Mouse (Mus musculus): ENCODE results near the gene Mettl8. TPM values are rescaled to one million over a fixed set of nuclear protein-coding genes. Genes with fewer than 3 reads are reported as not detected.

The Mettl8 gene
- polyA plus RNA-seq, 1 experiment from 2014 or later, result 15.7 TPM

DNA sequence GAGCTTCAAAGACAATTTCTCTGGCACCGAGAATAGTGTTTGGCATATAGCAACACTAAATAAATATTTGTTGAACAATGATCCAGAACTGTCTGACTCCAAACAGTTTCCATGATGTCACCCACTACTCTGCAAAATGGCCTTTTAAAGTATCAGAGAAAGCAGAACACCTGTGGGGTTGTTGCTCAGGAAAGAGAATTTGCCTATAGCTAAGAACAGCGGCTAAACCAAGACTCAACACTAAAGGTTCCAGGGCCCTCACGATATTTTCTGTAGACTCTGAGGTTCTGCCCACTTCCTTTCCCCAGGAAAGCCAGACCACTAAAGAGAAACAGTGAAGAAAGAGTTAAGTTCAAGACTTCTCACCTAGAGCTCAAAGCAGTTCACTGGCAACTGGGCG is 122.4 kb downstream of the Mettl8 start:
- H3K9me3 ChIP-seq, result no peaks in the 10 kb centered on the region
- 75% methylated on average over 4 of the region's 4 CpGs for WGBS
- no peak overlapping the region for H3K27ac ChIP-seq
- no peak for DNase-seq (ENCODE audit: low spot score)
- H3K27me3 ChIP-seq (ENCODE audit: insufficient read depth, poor library complexity, severe bottlenecking), result no peaks in the 10 kb centered on the region
- no peak overlapping the region for H3K4me3 ChIP-seq
- no peaks in the 10 kb centered on the region for H3K36me3 ChIP-seq
- peaks cover 3% of the 10 kb centered on the region; the same call in 1 of the 2 replicates for H3K4me1 ChIP-seq

DNA sequence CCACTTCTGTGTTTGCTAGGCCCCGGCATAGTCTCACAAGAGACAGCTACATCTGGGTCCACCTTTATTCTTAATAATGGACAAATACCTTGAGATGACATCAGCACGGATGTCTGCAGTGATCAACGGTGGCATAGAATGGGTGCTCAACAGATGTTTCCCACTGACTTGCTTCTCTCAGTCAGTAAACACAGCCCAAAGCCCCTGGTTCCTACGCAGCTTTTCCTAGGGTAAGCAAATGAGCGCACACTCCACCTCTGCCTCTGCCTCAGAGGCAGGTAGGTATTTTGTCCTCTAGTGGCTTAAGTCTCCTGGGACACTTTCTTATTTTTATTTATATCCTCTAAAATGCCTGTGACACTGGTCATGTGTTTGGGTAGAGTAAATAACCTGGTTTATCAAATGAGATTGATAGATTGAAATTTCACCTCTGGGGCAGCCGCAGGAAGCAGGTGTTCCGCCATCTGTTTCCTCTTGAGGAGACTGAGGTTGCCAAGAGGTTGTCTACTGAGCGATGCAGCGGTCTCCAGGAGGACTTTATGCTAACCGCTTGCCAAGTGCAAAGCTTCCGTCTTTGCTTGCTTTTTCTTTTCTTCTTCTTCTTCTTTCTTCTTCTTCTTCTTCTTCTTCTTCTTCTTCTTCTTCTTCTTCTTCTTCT is 124.6 kb downstream of the Mettl8 start:
- Histone ChIP-seq H3K36me3 (no peaks in the 10 kb centered on the region), H3K27ac (no peak overlapping the region), H3K9me3 (no peaks in the 10 kb centered on the region), H3K4me3 (no peak overlapping the region), H3K4me1 (no peaks in the 10 kb centered on the region), H3K27me3 (ENCODE audit: insufficient read depth, poor library complexity, severe bottlenecking) (no peaks in the 10 kb centered on the region)
- WGBS, result 86% methylated on average over 11 of the region's 11 CpGs
- DNase-seq (ENCODE audit: low spot score), result no peak

DNA sequence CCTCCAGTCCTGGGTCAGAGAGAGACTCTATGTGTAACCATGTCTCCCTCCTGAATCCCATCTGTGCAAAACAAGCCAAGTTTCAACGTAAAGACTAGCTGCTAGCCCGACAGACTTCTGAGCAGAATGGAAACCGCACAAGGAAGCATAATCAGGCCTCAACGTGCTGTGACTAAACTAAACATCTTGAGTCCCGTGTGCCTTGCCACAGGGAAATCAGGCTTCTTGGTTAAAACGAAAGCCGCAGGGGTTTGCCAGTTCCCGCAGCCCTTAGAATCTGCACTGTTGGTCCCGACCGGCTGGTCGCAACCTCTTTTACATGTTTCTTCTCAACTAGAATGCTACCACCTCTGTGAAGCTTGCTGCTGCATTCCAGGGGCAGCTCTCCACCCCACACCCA is 125.7 kb downstream of the Mettl8 start:
- Histone ChIP-seq H3K4me1 (no peaks in the 10 kb centered on the region), H3K4me3 (no peak overlapping the region), H3K9me3 (no peaks in the 10 kb centered on the region), H3K36me3 (no peaks in the 10 kb centered on the region), H3K27me3 (ENCODE audit: insufficient read depth, poor library complexity, severe bottlenecking) (no peaks in the 10 kb centered on the region), H3K27ac (no peak overlapping the region)
- DNase-seq (ENCODE audit: low spot score), result no peak
- 88% methylated on average over 11 of the region's 11 CpGs for WGBS

DNA sequence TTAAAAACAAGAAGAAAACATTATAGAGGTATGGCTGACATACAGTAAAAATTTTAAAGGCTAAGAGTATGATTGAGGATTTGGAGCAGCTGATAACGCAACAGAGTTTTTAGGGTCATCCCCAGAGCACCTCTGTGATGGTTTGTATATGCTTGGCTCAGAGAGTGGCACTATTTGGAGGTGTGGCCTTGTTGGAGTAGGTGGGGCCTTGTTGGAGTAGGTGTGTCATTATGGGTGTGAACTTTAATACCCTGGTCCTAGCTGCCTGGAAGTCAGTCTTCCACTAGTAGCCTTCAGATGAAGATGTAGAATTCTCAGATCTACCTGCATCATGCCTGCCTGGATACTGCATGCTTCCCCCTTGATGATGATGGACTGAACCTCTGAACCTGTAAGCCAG is 131.3 kb downstream of the Mettl8 start:
- peaks cover 5% of the 10 kb centered on the region for H3K4me1 ChIP-seq
- WGBS, result 76% methylated on average over 1 of the region's 1 CpGs

DNA sequence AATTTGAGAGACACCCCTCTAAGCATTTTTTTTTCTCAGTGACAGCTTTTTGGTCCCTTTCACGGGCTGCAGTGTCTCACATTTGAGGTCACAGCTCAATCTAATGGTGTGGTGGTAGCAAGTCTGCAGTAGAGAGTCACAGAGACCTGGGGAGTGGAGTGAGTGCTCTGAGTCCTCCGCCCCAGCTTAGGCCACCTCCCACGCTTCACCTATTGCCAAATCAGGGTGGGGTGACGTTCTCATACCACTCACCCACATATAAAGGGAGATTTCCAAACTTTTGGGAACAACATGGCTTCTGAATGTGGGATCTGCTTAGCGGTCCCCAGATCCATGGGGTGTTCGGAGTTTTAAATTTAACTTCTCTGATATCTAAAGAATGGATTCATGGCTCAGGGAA is 132.6 kb downstream of the Mettl8 start:
- WGBS, result 73% methylated on average over 6 of the region's 6 CpGs
- Histone ChIP-seq H3K27me3 (ENCODE audit: insufficient read depth, poor library complexity, severe bottlenecking) (no peaks in the 10 kb centered on the region), H3K36me3 (no peaks in the 10 kb centered on the region), H3K4me3 (no peak overlapping the region), H3K4me1 (peaks cover 5% of the 10 kb centered on the region), H3K27ac (no peak overlapping the region), H3K9me3 (no peaks in the 10 kb centered on the region)
- DNase-seq (ENCODE audit: low spot score), result no peak

More for the DNA sequence above, 131.3 kb downstream of the Mettl8 start:
- Histone ChIP-seq H3K36me3 (no peaks in the 10 kb centered on the region), H3K4me3 (no peak overlapping the region), H3K27ac (no peak overlapping the region), H3K9me3 (no peaks in the 10 kb centered on the region), H3K27me3 (ENCODE audit: insufficient read depth, poor library complexity, severe bottlenecking) (no peaks in the 10 kb centered on the region)
- DNase-seq (ENCODE audit: low spot score), result no peak

DNA sequence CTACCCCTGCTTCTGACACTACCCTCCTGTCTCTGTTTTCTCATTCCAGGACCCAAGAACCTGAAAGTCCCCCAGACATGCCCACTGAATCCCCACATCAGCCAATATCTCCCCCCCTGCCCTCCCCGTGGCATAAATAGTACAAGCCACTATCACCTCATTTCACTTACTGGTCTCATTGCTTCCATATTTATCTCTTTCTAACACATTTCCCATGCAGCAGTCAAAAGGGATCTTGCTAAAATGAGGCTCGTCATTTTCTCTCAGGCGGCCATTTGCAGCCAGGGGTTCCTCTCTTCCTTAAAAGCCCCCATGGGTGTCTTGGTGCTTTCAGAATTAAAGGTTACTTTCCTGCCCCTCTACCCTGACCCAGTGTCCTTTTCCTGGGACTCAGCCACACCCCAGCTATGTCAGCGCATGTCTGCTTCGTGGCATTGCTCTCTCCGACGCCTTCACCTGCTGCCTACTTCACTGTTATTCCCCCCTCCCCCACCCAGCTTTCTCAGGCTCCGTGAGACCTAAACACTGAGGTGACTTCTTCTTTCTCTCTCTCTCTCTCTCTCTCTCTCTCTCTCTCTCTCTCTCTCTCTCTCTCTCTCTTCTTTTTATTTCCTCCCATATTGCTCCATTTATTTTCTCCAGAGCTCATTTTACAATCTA is 134.3 kb downstream of the Mettl8 start:
- DNase-seq (ENCODE audit: low spot score), result no peak
- WGBS, result 37% methylated on average over 8 of the region's 8 CpGs
- no peaks in the 10 kb centered on the region for H3K36me3 ChIP-seq
- H3K4me3 ChIP-seq, result 0 out of 2 replicates have a peak overlapping the region, but pooled peaks have one; percentile 19
- H3K9me3 ChIP-seq, result no peaks in the 10 kb centered on the region
- H3K4me1 ChIP-seq, result peaks cover 9% of the 10 kb centered on the region
- H3K27ac ChIP-seq, result peak overlapping the region; percentile 75
- no peaks in the 10 kb centered on the region for H3K27me3 ChIP-seq (ENCODE audit: insufficient read depth, poor library complexity, severe bottlenecking)

DNA sequence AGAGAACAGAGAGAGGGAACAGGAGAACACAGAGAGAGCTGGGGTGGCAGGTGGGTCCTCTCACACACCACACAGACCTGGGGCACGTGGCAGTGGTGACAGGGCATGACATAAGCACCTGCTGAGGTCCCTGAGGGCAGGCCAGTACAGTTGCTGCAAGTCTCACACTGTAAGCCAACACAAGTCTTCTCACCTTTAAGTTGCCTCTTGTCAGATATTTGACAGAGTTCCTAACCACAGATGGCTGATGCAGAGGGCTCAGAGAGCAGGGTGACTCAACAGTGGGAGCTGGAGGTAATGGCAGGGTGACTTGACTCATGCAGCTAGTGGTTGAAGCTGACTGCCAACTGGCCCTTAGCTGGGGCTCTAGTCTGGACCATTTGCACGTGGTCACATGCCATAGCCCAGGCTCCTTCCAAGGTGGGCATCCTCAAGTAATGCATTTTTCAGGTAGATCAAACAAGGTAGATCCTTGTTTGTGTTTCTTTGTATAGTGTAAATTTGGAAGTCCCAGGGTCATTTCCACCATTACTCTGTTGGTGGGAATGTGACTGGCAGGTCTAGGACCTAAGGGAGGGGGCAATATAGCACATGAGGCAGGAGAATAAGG is 135.4 kb downstream of the Mettl8 start:
- peaks cover 9% of the 10 kb centered on the region for H3K4me1 ChIP-seq
- no peak overlapping the region for H3K4me3 ChIP-seq
- 0 out of 2 replicates have a peak overlapping the region, but pooled peaks have one; percentile 11 for H3K27ac ChIP-seq
- DNase-seq (ENCODE audit: low spot score), result no peak
- no peaks in the 10 kb centered on the region for H3K27me3 ChIP-seq (ENCODE audit: insufficient read depth, poor library complexity, severe bottlenecking)
- no peaks in the 10 kb centered on the region for H3K9me3 ChIP-seq
- H3K36me3 ChIP-seq, result no peaks in the 10 kb centered on the region
- WGBS, result 70% methylated on average over 2 of the region's 2 CpGs

DNA sequence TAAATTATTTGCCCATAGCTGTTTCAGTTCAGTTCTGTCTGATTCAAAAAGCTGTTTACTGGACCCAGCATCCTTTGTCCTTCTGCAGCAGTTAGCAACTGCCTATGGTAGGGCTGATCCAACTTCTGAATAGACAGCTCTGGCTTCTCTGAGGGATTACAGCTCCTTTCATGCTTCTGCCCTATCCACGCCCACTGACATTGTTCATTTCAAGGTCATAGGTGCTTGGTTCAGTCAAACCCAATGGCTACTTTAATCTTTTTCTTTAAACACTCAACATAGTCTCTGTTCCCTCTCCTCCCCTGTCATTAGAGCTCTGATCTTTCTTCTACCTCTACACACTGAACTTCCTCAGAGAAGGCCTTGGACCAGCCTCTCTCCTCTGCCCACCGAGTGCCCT is 136.9 kb downstream of the Mettl8 start:
- WGBS, result 85% methylated on average over 2 of the region's 2 CpGs
- H3K27me3 ChIP-seq (ENCODE audit: insufficient read depth, poor library complexity, severe bottlenecking), result no peaks in the 10 kb centered on the region
- no peak for DNase-seq (ENCODE audit: low spot score)
- H3K4me1 ChIP-seq, result peaks cover 9% of the 10 kb centered on the region
- H3K4me3 ChIP-seq, result no peak overlapping the region
- H3K36me3 ChIP-seq, result no peaks in the 10 kb centered on the region
- H3K27ac ChIP-seq, result peak overlapping the region; percentile 7; the same call in 1 of the 2 replicates
- no peaks in the 10 kb centered on the region for H3K9me3 ChIP-seq

Other genes starting within 250 kb of the Mettl8 start
- 26.4 and 28.3 TPM in 2 replicates for gene Tlk1, start 229.9 kb downstream of the Mettl8 start, polyA plus RNA-seq (2016; fragmentation: Nextera tagmentation; extraction: Ambion mirVana)
- gene Dcaf17, start 255 bp downstream of the Mettl8 start, polyA plus RNA-seq (2016; fragmentation: Nextera tagmentation; extraction: Ambion mirVana), result 24.9 and 25.8 TPM in 2 replicates
- 1.2 and 1.9 TPM in 2 replicates for gene Cybrd1, start 62.3 kb upstream of the Mettl8 start, polyA plus RNA-seq (2016; fragmentation: Nextera tagmentation; extraction: Ambion mirVana)
- gene Dync1i2, start 156.1 kb upstream of the Mettl8 start, polyA plus RNA-seq (2016; fragmentation: Nextera tagmentation; extraction: Ambion mirVana), result 69.4 and 70.4 TPM in 2 replicates